Mouse (Mus musculus): ENCODE measurements at regions not wholly inside any gene's neighbourhood (a gene's known extent, or its start where the extent isn't known, plus 50 kb on each side); places are given as distances from the start of the nearest gene placed in this dataset.

GRCm38 (mm10) chr17:83133201-83133600 lies 81.9 kb upstream of the Pkdcc start:
- no peak for DNase-seq (ENCODE audit: low read depth, low spot score)

DNA sequence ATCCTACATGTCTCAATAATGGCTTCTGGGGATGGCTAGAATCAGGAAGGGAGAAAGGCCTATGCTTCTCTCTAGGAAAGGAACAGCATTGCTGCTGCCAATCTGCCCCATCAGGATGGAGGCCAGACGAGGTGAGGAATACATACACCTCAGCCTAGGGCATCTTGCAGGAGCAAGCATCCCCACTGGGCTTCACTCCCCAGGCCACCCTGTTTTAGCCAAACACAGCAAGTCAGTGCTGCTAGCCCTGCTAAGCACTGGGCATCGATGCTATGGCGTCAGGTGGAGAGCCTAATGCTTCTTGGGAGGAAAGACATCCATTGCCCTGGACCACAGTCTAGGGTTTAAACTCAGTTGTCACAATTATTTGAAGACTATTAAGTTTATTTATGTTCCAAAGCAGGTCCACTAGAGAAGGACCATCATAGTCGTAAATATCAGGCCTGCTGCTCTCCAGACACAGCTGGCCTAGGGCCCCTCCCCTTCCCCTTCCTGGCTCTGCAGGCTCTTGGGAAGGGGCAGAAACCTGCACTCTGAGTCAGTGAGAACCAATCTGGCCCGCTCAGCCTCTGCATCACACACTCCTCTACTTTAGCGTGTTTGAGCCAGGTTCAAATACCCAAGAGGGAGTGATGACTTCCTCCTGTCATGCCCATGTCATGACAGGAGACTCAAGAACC lies 79.5 kb upstream of the Pkdcc start:
- no peak for DNase-seq (ENCODE audit: low read depth, low spot score)

- DNase-seq (ENCODE audit: low read depth, low spot score): no peak
These were observed 78.8 kb upstream of the Pkdcc start for GRCm38 (mm10) chr17:83136267-83136666.

DNA sequence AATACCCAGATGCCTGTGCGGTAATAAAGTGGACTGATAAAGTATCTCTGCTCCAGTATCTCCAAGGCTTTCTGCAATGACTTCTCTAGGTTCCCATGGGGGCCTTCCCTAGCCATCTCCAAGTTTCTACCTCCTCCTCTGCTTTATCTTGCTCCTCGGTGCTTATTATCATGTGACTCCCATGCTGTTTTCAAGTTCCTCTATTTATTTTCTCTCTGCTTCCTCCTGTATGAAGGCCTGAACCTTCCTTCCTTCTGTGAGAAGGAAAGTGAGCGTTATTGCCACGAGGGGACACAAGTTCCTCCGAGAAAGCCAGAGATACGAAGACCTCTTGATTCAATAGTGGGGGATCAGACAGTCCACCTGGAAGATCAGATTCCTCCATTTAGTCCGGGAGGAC lies 77.4 kb upstream of the Pkdcc start:
- no peak for DNase-seq (ENCODE audit: low read depth, low spot score)

DNA sequence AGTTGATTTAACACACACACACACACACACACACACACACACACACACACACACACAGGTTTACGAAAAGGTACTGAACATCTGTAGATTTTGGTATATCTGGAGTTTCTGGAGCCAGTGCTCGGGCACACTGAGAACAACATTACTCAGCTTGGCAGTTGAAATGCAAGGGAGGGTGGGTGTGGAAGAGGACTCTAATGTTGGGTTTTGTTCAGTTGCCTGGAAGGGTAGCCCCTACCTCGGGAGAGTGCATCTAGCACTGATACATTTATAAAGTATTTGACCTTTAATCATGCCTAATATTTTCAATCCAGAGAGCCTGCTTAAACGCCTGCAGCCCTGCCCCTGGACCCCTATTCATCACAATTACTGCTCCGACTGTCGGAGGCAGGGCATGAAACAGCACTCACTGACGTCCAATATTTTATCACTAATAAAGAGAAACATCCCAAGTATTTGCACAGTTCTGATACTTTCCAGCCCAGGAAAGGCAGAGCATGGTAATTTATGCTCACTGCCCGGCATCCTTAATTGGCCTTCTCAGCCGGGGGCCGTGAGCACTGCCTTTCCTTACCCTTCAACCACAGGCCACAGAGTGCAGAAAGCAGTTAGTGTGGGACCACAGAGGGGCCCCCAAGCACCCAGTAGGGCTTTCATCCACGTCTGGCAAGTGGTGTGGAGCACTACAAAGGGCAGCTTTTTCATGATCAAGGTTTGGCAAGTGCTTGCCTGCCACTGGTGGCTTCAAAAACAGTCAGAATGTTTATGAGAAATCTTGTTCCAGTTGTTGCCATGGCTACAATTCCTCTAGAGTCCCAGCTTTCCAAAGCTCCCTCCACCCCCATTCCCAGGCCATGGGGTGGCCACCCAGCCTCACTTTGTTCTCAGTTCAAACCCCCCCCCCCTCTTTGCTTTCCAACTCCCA lies 76.3 kb upstream of the Pkdcc start:
- DNase-seq (ENCODE audit: low read depth, low spot score): no peak

DNA sequence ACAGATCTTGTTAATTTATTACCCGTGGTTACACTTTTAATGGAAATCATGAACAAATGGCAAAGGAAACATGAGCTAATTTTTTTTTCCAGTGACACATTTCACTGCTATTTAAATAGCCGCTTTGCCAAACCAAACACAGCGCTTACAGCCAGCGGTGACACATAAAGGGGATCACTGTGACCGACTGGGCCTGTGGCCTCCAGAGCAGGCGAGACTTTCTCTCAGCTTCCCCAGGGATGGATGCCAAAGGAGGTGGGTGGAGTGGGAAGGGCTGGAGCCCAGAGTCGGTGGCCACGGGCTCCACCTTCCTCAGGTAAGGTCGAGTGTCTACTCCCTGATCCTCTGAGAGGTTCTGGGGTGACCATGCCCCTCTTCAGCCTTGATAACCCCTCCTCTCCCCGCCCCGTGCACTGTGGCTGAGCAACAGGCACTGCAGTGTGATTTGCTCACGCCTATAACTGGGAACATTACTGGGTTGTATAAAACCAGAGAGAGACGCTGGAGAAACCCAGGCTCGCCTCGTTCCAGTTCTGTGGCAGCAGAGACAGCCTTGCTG lies 66.6 kb upstream of the Pkdcc start:
- DNase-seq (ENCODE audit: low read depth, low spot score): no peak

DNA sequence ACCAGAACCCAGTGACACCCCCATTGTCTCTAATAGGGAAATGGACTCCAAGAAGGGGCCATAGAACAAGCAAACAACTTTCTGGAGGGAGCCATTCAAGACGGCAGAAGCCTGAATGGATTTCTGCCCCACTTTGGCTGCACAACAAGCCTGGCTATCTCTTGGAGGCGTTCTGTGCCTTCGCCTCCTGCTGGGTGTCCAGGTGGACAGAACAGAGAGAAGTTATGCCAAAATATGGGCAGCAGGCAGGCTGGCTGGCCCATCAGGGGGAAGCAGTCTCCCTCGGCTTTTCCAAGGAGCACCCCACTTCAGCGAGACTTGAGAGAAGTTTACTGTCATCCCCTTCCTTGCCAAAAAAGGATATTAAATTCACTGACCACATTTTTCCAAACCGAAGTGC lies 65.8 kb upstream of the Pkdcc start:
- DNase-seq (ENCODE audit: low read depth, low spot score): no peak

DNA sequence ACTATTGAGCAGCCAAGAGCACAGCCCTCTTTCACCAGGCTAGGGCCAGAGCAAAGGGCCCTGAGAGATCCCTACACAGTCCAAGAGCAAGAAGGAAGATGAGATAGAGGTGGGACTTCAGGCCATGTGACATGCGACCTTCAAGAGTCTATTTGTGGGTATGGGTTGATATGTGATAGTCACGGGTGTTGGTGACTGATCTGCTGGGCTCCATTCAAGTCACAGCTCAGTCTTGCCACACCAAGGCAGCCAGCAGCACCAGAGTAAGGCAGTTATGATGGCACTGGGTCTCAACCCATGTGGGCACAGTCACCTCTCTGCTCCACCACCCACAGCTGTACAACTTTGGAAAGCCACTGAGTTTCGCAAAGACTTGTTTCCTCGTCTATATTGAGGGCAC lies 60.0 kb upstream of the Pkdcc start:
- DNase-seq (ENCODE audit: low read depth, low spot score): no peak

- no peak for DNase-seq (ENCODE audit: low read depth, low spot score)
These were observed 58.4 kb upstream of the Pkdcc start for GRCm38 (mm10) chr17:83156682-83157081.

DNA sequence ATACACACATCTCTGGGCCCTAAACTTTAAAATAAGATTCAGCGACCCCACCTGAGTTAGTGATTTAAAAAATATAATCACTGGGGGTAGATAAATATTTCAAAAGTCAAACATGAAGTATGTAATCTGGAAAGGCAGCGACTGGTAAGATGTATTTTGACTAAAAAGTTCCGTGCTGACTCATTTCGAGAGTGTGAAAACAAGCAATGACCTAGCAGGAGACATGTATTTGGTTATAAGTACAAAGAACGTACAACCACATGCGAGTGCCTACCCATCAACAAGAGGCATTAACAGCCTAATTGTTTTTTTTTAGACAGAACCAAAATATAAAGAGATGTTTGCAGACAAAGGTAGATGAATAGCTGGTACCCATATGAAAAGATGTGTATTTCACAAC lies 57.0 kb upstream of the Pkdcc start:
- no peak for DNase-seq (ENCODE audit: low read depth, low spot score)

GRCm38 (mm10) chr17:83158652-83159051 lies 56.4 kb upstream of the Pkdcc start:
- no peak for DNase-seq (ENCODE audit: low read depth, low spot score)

DNA sequence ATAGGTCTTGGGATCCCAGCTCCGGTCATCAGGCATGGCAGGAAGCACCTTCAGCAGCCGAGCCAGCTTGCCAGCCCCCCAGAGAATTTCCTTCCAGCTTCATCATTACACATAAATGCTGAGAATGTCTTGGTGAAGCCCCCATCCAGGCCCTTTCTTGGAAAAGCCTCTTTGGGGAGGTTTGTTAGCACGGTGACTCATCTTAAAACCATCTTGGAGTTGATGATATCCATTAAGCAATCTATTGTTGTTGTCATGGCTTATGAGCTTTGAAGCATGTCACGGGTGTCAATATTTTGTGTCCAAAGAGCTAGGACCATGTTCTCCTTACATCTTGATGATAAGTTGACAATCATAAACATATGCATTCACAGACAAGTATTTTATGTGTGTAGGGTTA lies 55.5 kb upstream of the Pkdcc start:
- DNase-seq (ENCODE audit: low read depth, low spot score): no peak

- no peak for DNase-seq (ENCODE audit: low read depth, low spot score)
These were observed 54.8 kb upstream of the Pkdcc start for GRCm38 (mm10) chr17:83160296-83160695.

- no peak for DNase-seq (ENCODE audit: low read depth, low spot score)
These were observed 53.4 kb upstream of the Pkdcc start for GRCm38 (mm10) chr17:83161731-83162130.

DNA sequence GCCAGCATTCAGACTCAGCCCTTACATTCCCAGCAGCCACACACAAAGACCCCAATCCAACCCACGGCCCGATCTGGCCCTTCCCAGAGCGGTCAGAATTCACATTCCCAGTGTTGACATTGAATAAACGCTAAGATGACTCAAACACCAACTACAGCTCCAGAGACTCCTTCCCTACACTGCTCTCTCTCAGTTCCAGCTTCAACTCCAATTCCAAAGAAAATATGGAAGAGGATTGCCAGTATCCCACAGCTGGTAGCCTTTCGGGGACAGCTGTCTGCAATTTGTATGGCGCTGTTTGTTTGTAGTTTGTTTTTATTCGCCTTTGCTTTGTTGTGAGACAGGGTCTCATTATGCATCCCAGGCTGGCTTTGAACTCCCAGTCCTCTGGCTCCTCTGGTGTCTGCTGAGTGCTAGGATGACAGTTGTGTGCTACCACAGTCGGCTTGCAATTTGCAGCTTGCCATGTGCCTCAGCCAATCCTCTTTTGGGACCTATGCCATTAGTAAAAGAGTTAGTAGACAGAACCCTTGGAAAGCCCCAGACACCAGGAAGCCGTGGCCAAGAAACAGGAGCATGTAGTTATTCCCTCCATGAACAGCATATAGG lies 51.0 kb upstream of the Pkdcc start:
- no peak for DNase-seq (ENCODE audit: low read depth, low spot score)

DNA sequence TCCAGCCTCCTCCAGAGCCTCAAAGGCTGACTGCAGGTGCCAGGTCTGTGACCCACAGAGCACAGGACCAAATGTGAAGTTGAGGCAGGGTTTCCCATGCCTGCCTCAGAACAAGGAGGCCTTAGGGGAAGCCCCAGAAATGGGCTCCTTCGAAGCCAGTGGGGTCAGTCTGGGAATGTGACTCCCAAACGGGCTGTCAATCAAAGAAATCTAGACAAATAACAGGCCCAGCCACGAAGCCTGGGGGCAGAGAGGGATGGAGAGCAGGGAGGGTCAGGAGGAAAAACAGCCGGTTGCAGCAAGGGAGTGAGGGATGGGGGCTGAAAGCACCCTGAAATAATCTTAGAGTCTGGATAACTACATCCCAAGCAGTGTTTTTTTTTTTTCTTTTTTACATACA lies 50.4 kb upstream of the Pkdcc start:
- DNase-seq (ENCODE audit: low read depth, low spot score): no peak

GRCm38 (mm10) chr17:83165140-83165539 lies 50.0 kb upstream of the Pkdcc start:
- no peak for DNase-seq (ENCODE audit: low read depth, low spot score)
